Mouse (Mus musculus): ENCODE results near the gene C77080.

DNA sequence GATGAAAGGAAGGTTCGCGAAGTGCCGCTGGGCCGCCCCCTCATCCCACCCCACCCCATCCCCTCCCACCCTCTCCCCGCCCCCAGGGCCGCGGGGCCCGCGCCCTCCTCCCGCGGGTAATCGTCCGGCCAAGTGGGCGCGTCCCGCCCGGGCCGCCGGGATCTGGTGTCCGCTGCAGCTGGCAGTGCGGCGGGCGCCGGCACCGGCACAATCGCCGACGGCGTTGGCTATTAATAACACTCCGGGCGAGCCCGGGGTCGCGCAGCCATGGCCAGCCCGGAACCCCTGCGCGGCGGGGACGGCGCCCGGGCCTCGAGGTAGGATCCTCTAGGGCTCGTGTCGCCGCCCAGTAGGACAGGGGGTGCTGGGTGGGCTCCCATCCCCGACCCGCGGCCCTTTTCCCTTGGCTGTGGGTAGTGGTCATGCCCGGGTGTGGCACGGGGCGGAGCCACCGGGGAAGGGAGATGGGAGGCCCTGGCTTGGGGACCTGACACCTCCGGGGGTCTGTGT, 26.3 kb upstream of the C77080 start, which contains the start of gene Sync:
- TF ChIP-seq CTCF (IDR thresholded peaks at IDR 0.05; ENCODE audit: low read depth), result no peak
- TF ChIP-seq EP300 (IDR thresholded peaks at IDR 0.05; ENCODE audit: low read depth), result no peak
